Mouse (Mus musculus) liver, adult 2 months (tissue): ENCODE measurements around the gene Iqsec3. TPM values are rescaled to one million over a fixed set of nuclear protein-coding genes. Genes with fewer than 3 reads are reported as not detected.

ENCODE experiments used
- DNase-seq: peaks from one replicate; pipeline ENCODE4 v3.0.0-alpha.2; 2011; ENCODE audit warnings: low read depth, low spot score; ENCODE audit errors: extremely low read depth
- H3K27ac ChIP-seq: fragments of 200-500 bp; replicated peaks from 2 replicates; pipeline ENCODE4 v1.5.1; 2012; ENCODE audit warnings: low read depth, mild to moderate bottlenecking, control low read depth, inconsistent platforms, low read length; ENCODE audit not compliant: insufficient read depth
- H3K27me3 ChIP-seq: fragments of 200-500 bp; 2 replicates; pipeline ENCODE4 v1.6.1; 2012; ENCODE audit warnings: mild to moderate bottlenecking, moderate library complexity, low read length, inconsistent platforms; ENCODE audit not compliant: control insufficient read depth, insufficient read depth
- H3K36me3 ChIP-seq: fragments of 200-500 bp; 2 replicates; pipeline ENCODE4 v1.6.1; 2012; ENCODE audit warnings: low read length, inconsistent platforms; ENCODE audit not compliant: control insufficient read depth, insufficient read depth
- H3K4me1 ChIP-seq: fragments of 200-500 bp; 2 replicates; pipeline ENCODE4 v1.6.1; 2011; ENCODE audit warnings: low read length; ENCODE audit not compliant: control insufficient read depth, insufficient read depth
- H3K4me3 ChIP-seq: fragments of 200-500 bp; 2 replicates; pipeline ENCODE4 v1.5.1; 2011; ENCODE audit warnings: low read depth, mild to moderate bottlenecking, control low read depth, low read length, moderate library complexity; ENCODE audit not compliant: insufficient read depth
- H3K79me2 ChIP-seq: fragments of 200-500 bp; 2 replicates; pipeline ENCODE4 v1.6.1; 2012; ENCODE audit warnings: inconsistent platforms, mild to moderate bottlenecking, low read length, moderate library complexity; ENCODE audit not compliant: control insufficient read depth, insufficient read depth
- H3K9ac ChIP-seq: fragments of 200-500 bp; 2 replicates; pipeline ENCODE4 v1.6.1; 2012; ENCODE audit warnings: low read depth, mild to moderate bottlenecking, control low read depth, inconsistent platforms, low read length
- CTCF ChIP-seq: fragments of 200-500 bp; IDR thresholded peaks from 2 replicates; pipeline ENCODE4 v1.5.1; 2011; ENCODE audit warnings: low read depth, low read length, control low read depth
- POLR2A ChIP-seq: fragments of 200-500 bp; IDR thresholded peaks from 2 replicates; pipeline ENCODE4 v1.6.1; 2011; ENCODE audit warnings: low read length, control low read depth; ENCODE audit not compliant: insufficient read depth; ENCODE audit errors: extremely low read depth
- WGBS: fragments of 180-500 bp; shearing (Covaris S2); methylation state at CpG from one replicate; pipeline ENCODE4 v1.1.7; 2018; 5-methylcytosine and 5-hydroxymethylcytosine counted together
- polyA plus RNA-seq: library from polyadenylated mRNA; depleted of rRNA; stranded (reverse); fragments of >200 nt; gene quantifications from 2 replicates; pipeline ENCODE4 v1.2.3, GENCODE M21; 2012
- total RNA-seq: library from RNA; depleted of rRNA; stranded (reverse); fragments of >200 nt; gene quantifications from 2 replicates; pipeline ENCODE4 v1.2.3, GENCODE M21; 2014

The Iqsec3 gene
- total and polyA plus RNA-seq, 2 experiments: not detected

GRCm38 (mm10) chr6:121402661-121403244 lies 70.7 kb downstream of the Iqsec3 start:
- Histone ChIP-seq H3K27ac (no peak overlapping the region), H3K4me3 (no peak overlapping the region), H3K9ac (no peak overlapping the region), H3K79me2 (no peaks in the 10 kb centered on the region), H3K36me3 (no peaks in the 10 kb centered on the region), H3K4me1 (no peaks in the 10 kb centered on the region), H3K27me3 (no peaks in the 10 kb centered on the region)
- 92% methylated on average over 8 of the region's 8 CpGs for WGBS
- TF ChIP-seq CTCF: no peak
- no peak for TF ChIP-seq POLR2A
- no peak for DNase-seq

- DNase-seq: no peak
- Histone ChIP-seq H3K4me3 (no peak overlapping the region), H3K27me3 (no peaks in the 10 kb centered on the region), H3K9ac (no peak overlapping the region), H3K4me1 (no peaks in the 10 kb centered on the region), H3K27ac (no peak overlapping the region), H3K79me2 (no peaks in the 10 kb centered on the region), H3K36me3 (no peaks in the 10 kb centered on the region)
- 84% methylated on average over 14 of the region's 14 CpGs for WGBS
- no peak for TF ChIP-seq CTCF
These were observed 71.4 kb downstream of the Iqsec3 start for GRCm38 (mm10) chr6:121401826-121402660.

- Histone ChIP-seq H3K27me3 (no peaks in the 10 kb centered on the region), H3K4me3 (no peak overlapping the region), H3K79me2 (no peaks in the 10 kb centered on the region), H3K27ac (no peak overlapping the region), H3K9ac (no peak overlapping the region), H3K36me3 (no peaks in the 10 kb centered on the region), H3K4me1 (no peaks in the 10 kb centered on the region)
- TF ChIP-seq CTCF (no peak), POLR2A (no peak)
- DNase-seq: no peak
- 58% methylated on average over 6 of the region's 6 CpGs for WGBS
These were observed 72.3 kb downstream of the Iqsec3 start for GRCm38 (mm10) chr6:121401140-121401539.

GRCm38 (mm10) chr6:121392610-121393252 lies 80.7 kb downstream of the Iqsec3 start:
- DNase-seq: no peak
- no peaks in the 10 kb centered on the region for H3K36me3 ChIP-seq
- TF ChIP-seq POLR2A: no peak
- no peaks in the 10 kb centered on the region for H3K27me3 ChIP-seq
- WGBS: 90% methylated on average over 4 of the region's 4 CpGs
- H3K27ac ChIP-seq: no peak overlapping the region
- no peaks in the 10 kb centered on the region for H3K4me1 ChIP-seq
- no peak overlapping the region for H3K4me3 ChIP-seq
- no peaks in the 10 kb centered on the region for H3K79me2 ChIP-seq
- no peak overlapping the region for H3K9ac ChIP-seq

GRCm38 (mm10) chr6:121385397-121385796 lies 88.1 kb downstream of the Iqsec3 start:
- no peak for TF ChIP-seq POLR2A
- no peak for TF ChIP-seq CTCF
- H3K27me3 ChIP-seq: no peaks in the 10 kb centered on the region
- H3K9ac ChIP-seq: no peak overlapping the region
- 84% methylated on average over 3 of the region's 3 CpGs for WGBS
- H3K4me1 ChIP-seq: no peaks in the 10 kb centered on the region
- H3K4me3 ChIP-seq: no peak overlapping the region
- DNase-seq: no peak
- no peaks in the 10 kb centered on the region for H3K36me3 ChIP-seq
- no peaks in the 10 kb centered on the region for H3K79me2 ChIP-seq
- H3K27ac ChIP-seq: no peak overlapping the region

- TF ChIP-seq POLR2A (no peak), CTCF (no peak)
- WGBS: 67% methylated on average over 10 of the region's 10 CpGs
- Histone ChIP-seq H3K27me3 (no peaks in the 10 kb centered on the region), H3K27ac (no peak overlapping the region), H3K4me3 (no peak overlapping the region), H3K9ac (no peak overlapping the region), H3K4me1 (no peaks in the 10 kb centered on the region), H3K79me2 (no peaks in the 10 kb centered on the region), H3K36me3 (no peaks in the 10 kb centered on the region)
- DNase-seq: no peak
These were observed 91.4 kb downstream of the Iqsec3 start for GRCm38 (mm10) chr6:121382071-121382470.
